Mouse (Mus musculus): ENCODE measurements around the gene Pcyt1a. TPM values are rescaled to one million over a fixed set of nuclear protein-coding genes. Genes with fewer than 3 reads are reported as not detected.

Gene Pcyt1a
- total RNA-seq (2014; rRNA removed) (38.4 and 47.6 TPM in 2 replicates), polyA plus RNA-seq (2015; fragmentation: Nextera tagmentation; extraction: Ambion mirVana) (44.6 and 47.6 TPM in 2 replicates)

DNA sequence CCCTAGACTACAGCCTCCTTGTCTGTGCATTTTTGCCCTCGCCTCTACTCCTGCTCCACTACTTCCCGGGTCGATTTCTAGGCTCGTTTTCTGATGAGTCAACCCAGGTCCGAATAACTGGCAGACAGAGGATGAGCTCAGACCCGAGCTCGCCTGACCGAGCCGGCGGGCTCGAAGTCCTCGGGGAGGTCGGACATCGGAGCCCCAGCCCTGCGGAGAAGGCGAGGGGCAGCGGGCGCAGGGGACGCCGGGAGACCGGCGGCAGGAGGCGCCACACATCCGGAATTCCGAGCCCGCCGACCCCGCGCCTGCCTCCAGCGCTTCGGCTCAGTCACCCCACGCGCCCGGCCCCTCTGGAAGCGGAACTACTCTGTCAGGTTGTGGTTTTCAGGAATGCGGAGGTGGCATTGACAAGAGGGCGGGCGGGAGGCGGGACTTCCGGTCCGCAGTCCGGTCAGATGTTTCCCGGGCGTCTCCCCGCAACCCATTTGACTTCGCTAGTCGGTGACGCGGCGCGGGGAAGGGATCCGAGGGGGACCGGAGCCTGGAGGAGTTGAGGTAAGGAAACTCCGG lies at the start of gene Pcyt1a:
Gene Pcyt1a, plus strand, starts transcription at position 448 of the 573 bp plus-strand sequence.
- Histone ChIP-seq H3K4me2 (ENCODE audit: low read depth) (peak within 1 kb of the TSS; percentile 66), H3K27me3 (ENCODE audit: insufficient read depth, low read length) (no peaks in the 10 kb centered on the region), H3K4me1 (ENCODE audit: insufficient read depth) (peaks cover 15% of the 10 kb centered on the region), H3K9me3 (ENCODE audit: low read length) (no peaks in the 10 kb centered on the region), H3K36me3 (ENCODE audit: insufficient read depth) (no peaks in the 10 kb centered on the region), H3K27ac (ENCODE audit: low read depth, low read length) (peak within 1 kb of the TSS; percentile 89), H3K9ac (peak within 1 kb of the TSS; percentile 80), H3K4me3 (ENCODE audit: low read depth, low read length) (peak within 1 kb of the TSS; percentile 78)
- peak; percentile 60 for TF ChIP-seq CTCF (IDR thresholded peaks at IDR 0.05; ENCODE audit: low read depth)
- peak; percentile 99 for ATAC-seq
- DNase-seq: peak; percentile 93
- under 1% methylated on average over 54 of the region's 54 CpGs for WGBS

DNA sequence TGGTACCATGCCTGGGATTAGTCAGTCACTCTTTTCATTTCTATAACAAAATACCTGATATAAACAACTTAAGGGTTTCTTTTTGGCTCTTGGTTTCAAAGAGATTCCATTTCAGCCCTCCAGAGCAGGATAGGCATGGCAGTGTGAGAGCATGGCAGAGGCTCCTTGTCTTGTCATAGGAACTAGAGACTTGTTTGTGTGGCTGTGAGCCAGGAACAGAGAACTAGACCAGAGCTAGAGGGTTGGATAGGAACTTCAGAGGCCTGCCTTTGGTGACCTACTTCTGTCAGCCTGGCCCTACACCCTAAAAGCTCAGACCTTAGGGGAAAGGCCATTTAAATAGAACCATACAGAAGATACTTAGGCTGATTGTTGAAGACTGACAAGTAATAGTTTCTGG lies 47.8 kb upstream of the Pcyt1a start:
- ATAC-seq (no peak), DNase-seq (no peak)
- H3K4me3 ChIP-seq (ENCODE audit: low read depth, low read length): no peak overlapping the region
- no peak for TF ChIP-seq CTCF (IDR thresholded peaks at IDR 0.05; ENCODE audit: low read depth)
- H3K4me1 ChIP-seq (ENCODE audit: insufficient read depth): no peaks in the 10 kb centered on the region
- H3K4me2 ChIP-seq (ENCODE audit: low read depth): no peak overlapping the region
- H3K9ac ChIP-seq: no peak overlapping the region
- peaks cover 53% of the 10 kb centered on the region for H3K36me3 ChIP-seq (ENCODE audit: insufficient read depth)
- no peaks in the 10 kb centered on the region for H3K27me3 ChIP-seq (ENCODE audit: insufficient read depth, low read length)
- H3K9me3 ChIP-seq (ENCODE audit: low read length): no peaks in the 10 kb centered on the region
- no peak overlapping the region for H3K27ac ChIP-seq (ENCODE audit: low read depth, low read length)

DNA sequence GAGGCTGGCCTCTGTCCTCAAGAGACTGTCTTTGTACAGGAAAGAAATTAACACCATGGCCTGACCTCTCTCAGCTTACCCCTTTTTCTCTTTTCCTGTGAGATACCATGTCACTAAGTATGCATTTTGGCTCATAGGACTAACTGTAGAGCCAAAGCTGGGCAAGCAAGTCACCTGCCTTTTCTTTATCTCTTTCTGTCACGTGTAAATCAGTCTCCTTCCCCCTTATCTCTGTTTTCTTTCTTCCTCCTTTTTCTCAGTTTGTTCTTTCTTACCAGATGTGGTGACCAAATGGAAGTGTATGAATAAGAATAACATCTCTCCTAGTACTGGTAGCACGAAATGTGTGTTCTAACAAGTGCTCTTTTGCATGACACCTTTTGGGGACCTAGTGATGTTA lies 45.8 kb upstream of the Pcyt1a start:
- DNase-seq (no peak), ATAC-seq (no peak)
- Histone ChIP-seq H3K4me3 (ENCODE audit: low read depth, low read length) (no peak overlapping the region), H3K36me3 (ENCODE audit: insufficient read depth) (peaks cover 37% of the 10 kb centered on the region), H3K9ac (no peak overlapping the region), H3K4me2 (ENCODE audit: low read depth) (no peak overlapping the region), H3K9me3 (ENCODE audit: low read length) (no peaks in the 10 kb centered on the region), H3K4me1 (ENCODE audit: insufficient read depth) (no peaks in the 10 kb centered on the region), H3K27ac (ENCODE audit: low read depth, low read length) (no peak overlapping the region), H3K27me3 (ENCODE audit: insufficient read depth, low read length) (no peaks in the 10 kb centered on the region)
- 91% methylated on average over 2 of the region's 2 CpGs for WGBS
- TF ChIP-seq CTCF (IDR thresholded peaks at IDR 0.05; ENCODE audit: low read depth): no peak

DNA sequence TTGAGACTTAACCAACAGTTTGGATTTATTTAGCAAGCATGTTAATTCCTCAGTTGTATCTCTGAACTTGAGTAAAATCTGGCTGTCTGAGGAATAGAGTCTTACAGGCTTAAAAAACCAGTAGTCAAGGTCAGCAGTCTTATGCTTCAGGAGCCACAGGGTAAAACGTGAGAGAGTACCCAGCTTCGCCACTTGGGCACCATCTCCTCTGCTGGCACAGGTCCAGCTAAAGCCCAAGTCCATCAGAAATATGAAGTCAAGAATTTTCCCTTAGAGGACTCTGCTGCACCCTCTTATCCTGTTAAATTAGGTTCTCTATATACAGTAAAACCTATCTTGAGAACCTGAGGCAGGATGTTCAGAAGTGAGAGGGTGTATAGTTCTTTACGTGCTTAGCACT lies 43.9 kb upstream of the Pcyt1a start:
- H3K9ac ChIP-seq: no peak overlapping the region
- TF ChIP-seq CTCF (IDR thresholded peaks at IDR 0.05; ENCODE audit: low read depth): no peak
- no peak for ATAC-seq
- no peak overlapping the region for H3K4me3 ChIP-seq (ENCODE audit: low read depth, low read length)
- no peaks in the 10 kb centered on the region for H3K27me3 ChIP-seq (ENCODE audit: insufficient read depth, low read length)
- H3K9me3 ChIP-seq (ENCODE audit: low read length): no peaks in the 10 kb centered on the region
- WGBS: 82% methylated on average over 3 of the region's 3 CpGs
- no peak for DNase-seq
- peaks cover 38% of the 10 kb centered on the region for H3K36me3 ChIP-seq (ENCODE audit: insufficient read depth)
- no peak overlapping the region for H3K4me2 ChIP-seq (ENCODE audit: low read depth)
- no peak overlapping the region for H3K27ac ChIP-seq (ENCODE audit: low read depth, low read length)
- no peaks in the 10 kb centered on the region for H3K4me1 ChIP-seq (ENCODE audit: insufficient read depth)

DNA sequence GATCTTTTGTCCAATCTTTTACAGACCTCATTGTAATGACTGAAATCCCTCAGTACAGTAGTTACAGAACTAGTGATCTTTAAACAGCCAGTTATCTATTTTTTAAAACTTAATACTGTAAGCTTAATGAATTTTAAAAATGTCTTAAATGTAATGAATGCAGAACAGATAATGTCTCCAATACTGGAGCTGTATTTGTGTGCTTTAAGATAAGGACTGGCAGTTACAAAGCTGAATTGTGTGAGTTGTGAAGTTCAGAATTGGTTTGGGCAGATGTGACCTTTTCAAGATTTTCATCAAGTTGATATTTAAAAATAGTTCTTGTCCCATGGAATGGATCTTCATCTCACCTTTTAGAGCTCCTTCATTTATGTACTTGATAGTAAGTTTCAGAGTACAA lies 41.7 kb upstream of the Pcyt1a start:
- Histone ChIP-seq H3K4me1 (ENCODE audit: insufficient read depth) (no peaks in the 10 kb centered on the region), H3K9me3 (ENCODE audit: low read length) (no peaks in the 10 kb centered on the region), H3K27me3 (ENCODE audit: insufficient read depth, low read length) (no peaks in the 10 kb centered on the region), H3K27ac (ENCODE audit: low read depth, low read length) (no peak overlapping the region), H3K36me3 (ENCODE audit: insufficient read depth) (peaks cover 31% of the 10 kb centered on the region), H3K4me2 (ENCODE audit: low read depth) (no peak overlapping the region), H3K9ac (no peak overlapping the region), H3K4me3 (ENCODE audit: low read depth, low read length) (no peak overlapping the region)
- no peak for TF ChIP-seq CTCF (IDR thresholded peaks at IDR 0.05; ENCODE audit: low read depth)
- DNase-seq: no peak
- ATAC-seq: no peak

DNA sequence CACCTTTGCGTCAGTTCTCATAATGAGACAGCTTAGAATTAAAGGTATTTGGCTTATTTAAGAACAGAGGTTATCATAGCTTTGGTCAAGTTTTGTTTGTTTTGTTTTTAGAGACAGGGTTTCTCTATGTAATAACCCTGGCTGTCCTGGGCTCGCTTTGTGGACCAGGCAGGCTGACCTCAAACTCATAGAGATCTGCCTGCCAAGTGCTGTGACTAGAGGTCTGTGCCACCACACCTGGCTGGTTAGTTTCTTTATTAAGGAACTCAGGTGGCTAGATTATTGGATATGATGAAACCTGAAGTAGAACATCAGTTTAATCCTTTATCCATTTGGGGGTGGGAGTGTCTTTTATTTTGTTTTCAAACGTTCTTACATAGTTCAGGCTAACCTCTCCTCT lies 40.9 kb upstream of the Pcyt1a start:
- Histone ChIP-seq H3K36me3 (ENCODE audit: insufficient read depth) (peaks cover 28% of the 10 kb centered on the region), H3K27me3 (ENCODE audit: insufficient read depth, low read length) (no peaks in the 10 kb centered on the region), H3K9ac (no peak overlapping the region), H3K27ac (ENCODE audit: low read depth, low read length) (no peak overlapping the region), H3K4me3 (ENCODE audit: low read depth, low read length) (no peak overlapping the region), H3K4me1 (ENCODE audit: insufficient read depth) (no peaks in the 10 kb centered on the region), H3K9me3 (ENCODE audit: low read length) (no peaks in the 10 kb centered on the region), H3K4me2 (ENCODE audit: low read depth) (no peak overlapping the region)
- TF ChIP-seq CTCF (IDR thresholded peaks at IDR 0.05; ENCODE audit: low read depth): no peak
- WGBS: 87% methylated on average over 3 of the region's 3 CpGs
- DNase-seq (no peak), ATAC-seq (no peak)

DNA sequence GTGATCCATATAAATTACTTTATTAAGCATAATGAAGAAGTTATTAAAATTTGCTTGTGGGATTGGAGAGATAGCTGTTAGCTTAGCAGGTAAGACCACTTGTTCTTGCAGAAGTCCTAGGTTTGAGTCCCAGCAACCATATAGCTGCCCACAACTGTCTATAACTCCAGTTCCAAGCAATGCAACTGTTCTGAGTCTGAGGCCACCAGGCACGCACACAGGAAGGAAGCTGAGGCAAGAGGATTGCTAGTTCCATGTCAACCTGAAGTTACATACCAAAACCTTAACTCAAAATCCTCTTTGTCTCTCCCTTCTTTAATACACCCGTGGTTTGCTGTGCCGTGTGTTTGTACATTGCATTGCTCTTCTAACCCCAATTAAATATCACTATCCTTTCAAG lies 39.8 kb upstream of the Pcyt1a start:
- 95% methylated on average over 3 of the region's 3 CpGs for WGBS
- H3K4me2 ChIP-seq (ENCODE audit: low read depth): no peak overlapping the region
- H3K4me1 ChIP-seq (ENCODE audit: insufficient read depth): no peaks in the 10 kb centered on the region
- no peaks in the 10 kb centered on the region for H3K9me3 ChIP-seq (ENCODE audit: low read length)
- no peak overlapping the region for H3K9ac ChIP-seq
- no peaks in the 10 kb centered on the region for H3K27me3 ChIP-seq (ENCODE audit: insufficient read depth, low read length)
- no peak overlapping the region for H3K4me3 ChIP-seq (ENCODE audit: low read depth, low read length)
- no peak overlapping the region for H3K27ac ChIP-seq (ENCODE audit: low read depth, low read length)
- DNase-seq (no peak), ATAC-seq (no peak)
- TF ChIP-seq CTCF (IDR thresholded peaks at IDR 0.05; ENCODE audit: low read depth): no peak
- H3K36me3 ChIP-seq (ENCODE audit: insufficient read depth): peaks cover 19% of the 10 kb centered on the region

All from forebrain, postnatal 0 days (tissue).